Mouse (Mus musculus) C2C12 (cell line): ENCODE measurements around the gene Spi1. TPM values are rescaled to one million over a fixed set of nuclear protein-coding genes. Genes with fewer than 3 reads are reported as not detected.

Experiments
- H3K27me3 ChIP-seq: one replicate; pipeline ENCODE4 v1.6.1; 2011; ENCODE audit not compliant: control insufficient read depth, insufficient read depth, insufficient read length
- H3K36me3 ChIP-seq: one replicate; pipeline ENCODE4 v1.6.1; 2011; ENCODE audit not compliant: control insufficient read depth, insufficient read depth
- H3K4me3 ChIP-seq: one replicate; pipeline ENCODE4 v1.5.1; 2011; ENCODE audit warnings: mild to moderate bottlenecking, control low read depth; ENCODE audit not compliant: poor library complexity, insufficient read depth, severe bottlenecking
- H3K79me2 ChIP-seq: one replicate; pipeline ENCODE4 v1.6.1; 2011; ENCODE audit not compliant: control insufficient read depth, insufficient read depth
- H3K79me3 ChIP-seq: one replicate; pipeline ENCODE4 v1.6.1; 2011; ENCODE audit warnings: low read depth, control low read depth
- H3ac ChIP-seq: one replicate; pipeline ENCODE3; 2011; ENCODE audit warnings: low read depth; ENCODE audit not compliant: control insufficient read depth, insufficient read length
- CEBPB ChIP-seq: IDR thresholded peaks from one replicate; pipeline ENCODE4 v1.6.1; 2011; ENCODE audit warnings: low read depth, mild to moderate bottlenecking, control low read depth, moderate library complexity
- CTCF ChIP-seq: IDR thresholded peaks from one replicate; pipeline ENCODE4 v1.5.1; 2011; ENCODE audit not compliant: control insufficient read depth, insufficient read depth, insufficient read length
- FOSL1 ChIP-seq: IDR thresholded peaks from one replicate; pipeline ENCODE4 v1.8.0; 2011; ENCODE audit warnings: mild to moderate bottlenecking, low read length; ENCODE audit not compliant: poor library complexity, insufficient read depth, severe bottlenecking
- MAX ChIP-seq: IDR thresholded peaks from one replicate; pipeline ENCODE4 v1.6.1; 2011; ENCODE audit warnings: mild to moderate bottlenecking, control low read depth
- MYOD1 ChIP-seq: IDR thresholded peaks from one replicate; pipeline ENCODE4 v1.6.1; 2011; ENCODE audit warnings: low read depth; ENCODE audit not compliant: control insufficient read depth, insufficient read length
- MYOG ChIP-seq: IDR thresholded peaks from one replicate; pipeline ENCODE4 v1.6.1; 2011; ENCODE audit not compliant: control insufficient read depth, insufficient read length; ENCODE audit errors: extremely low read depth
- USF1 ChIP-seq: IDR thresholded peaks from one replicate; pipeline ENCODE4 v1.6.1; 2011; ENCODE audit warnings: low read depth, mild to moderate bottlenecking, control low read depth, moderate library complexity
- polyA plus RNA-seq: library from polyadenylated mRNA; unstranded; fragments of >200 nt; fragmentation: generic; extraction: Trizol; gene quantifications from one replicate; pipeline ENCODE4 v1.2.1, GENCODE M21; 2012; ENCODE audit warnings: missing spikeins

Spi1 gene
- polyA plus RNA-seq, 1 experiment = not detected

DNA sequence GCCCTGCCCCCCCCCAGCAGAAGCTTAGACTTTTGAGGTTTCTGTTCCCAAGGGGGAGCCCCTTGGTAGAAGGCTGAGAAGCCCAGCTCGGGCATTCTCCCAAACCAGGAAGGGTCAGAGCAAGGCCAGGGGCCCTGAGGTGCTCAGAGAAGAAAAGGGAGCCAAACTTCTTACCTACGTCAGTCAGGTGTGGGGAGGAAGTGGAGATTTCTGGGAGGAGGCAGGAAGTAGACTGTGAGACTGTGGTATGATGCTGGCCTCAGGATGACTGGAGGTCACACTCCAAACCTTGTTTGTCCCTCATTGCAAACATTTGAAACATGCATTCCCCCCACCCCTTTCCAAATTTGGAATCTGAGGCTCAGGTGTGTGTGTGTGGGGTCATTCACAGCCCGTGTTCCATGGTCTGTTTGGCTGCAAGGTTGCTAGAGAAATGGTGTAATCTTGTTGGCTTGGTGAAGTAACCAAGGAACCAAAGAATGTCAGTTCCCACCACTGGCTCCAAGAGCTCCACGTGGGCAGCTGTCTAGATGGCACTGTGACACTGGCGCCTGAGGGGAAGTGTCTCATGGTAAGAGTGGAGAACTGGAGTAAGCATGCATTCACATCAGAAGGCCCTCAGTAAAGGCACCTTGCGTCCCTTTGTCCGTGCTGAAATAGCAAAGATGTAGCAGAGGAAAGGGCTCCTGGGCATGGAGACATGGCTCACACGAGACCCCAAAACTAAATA is 1.2 kb upstream of the Spi1 start:
- TF ChIP-seq CTCF = no peak
- no peak for TF ChIP-seq CEBPB
- no peak for TF ChIP-seq FOSL1
- Histone ChIP-seq H3K79me2 (no peaks in the 10 kb centered on the region), H3K36me3 (no peaks in the 10 kb centered on the region), H3ac (no peak overlapping the region), H3K79me3 (no peaks in the 10 kb centered on the region), H3K27me3 (peaks cover 12% of the 10 kb centered on the region), H3K4me3 (no peak overlapping the region)

DNA sequence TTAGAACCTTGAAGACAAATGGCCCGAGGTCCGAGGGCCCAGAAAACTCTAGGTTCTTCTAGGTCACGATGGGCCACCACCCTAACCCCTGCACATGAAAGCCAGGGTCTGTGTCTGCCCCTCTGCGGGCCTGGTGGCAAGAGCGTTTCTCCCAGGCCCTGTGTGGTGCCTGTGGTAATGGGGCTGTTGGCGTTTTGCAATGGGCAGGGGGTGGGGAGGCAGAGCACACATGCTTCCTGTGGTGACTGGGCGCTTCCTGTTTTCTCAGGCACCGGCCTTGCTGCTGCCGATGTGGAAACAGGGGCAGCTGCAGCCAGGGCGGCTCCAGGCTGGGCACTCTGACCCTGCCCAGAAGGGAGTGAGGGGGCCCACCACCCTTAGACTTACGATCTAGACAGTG is 654 bp downstream of the Spi1 start:
- H3K79me3 ChIP-seq = no peaks in the 10 kb centered on the region
- no peaks in the 10 kb centered on the region for H3K79me2 ChIP-seq
- H3K36me3 ChIP-seq = no peaks in the 10 kb centered on the region
- TF ChIP-seq MYOD1 (no peak), CTCF (no peak), MAX (no peak), MYOG (no peak), CEBPB (no peak), USF1 (no peak), FOSL1 (no peak)
- H3ac ChIP-seq = no peak overlapping the region
- no peak overlapping the region for H3K4me3 ChIP-seq
- H3K27me3 ChIP-seq = peaks cover 17% of the 10 kb centered on the region

DNA sequence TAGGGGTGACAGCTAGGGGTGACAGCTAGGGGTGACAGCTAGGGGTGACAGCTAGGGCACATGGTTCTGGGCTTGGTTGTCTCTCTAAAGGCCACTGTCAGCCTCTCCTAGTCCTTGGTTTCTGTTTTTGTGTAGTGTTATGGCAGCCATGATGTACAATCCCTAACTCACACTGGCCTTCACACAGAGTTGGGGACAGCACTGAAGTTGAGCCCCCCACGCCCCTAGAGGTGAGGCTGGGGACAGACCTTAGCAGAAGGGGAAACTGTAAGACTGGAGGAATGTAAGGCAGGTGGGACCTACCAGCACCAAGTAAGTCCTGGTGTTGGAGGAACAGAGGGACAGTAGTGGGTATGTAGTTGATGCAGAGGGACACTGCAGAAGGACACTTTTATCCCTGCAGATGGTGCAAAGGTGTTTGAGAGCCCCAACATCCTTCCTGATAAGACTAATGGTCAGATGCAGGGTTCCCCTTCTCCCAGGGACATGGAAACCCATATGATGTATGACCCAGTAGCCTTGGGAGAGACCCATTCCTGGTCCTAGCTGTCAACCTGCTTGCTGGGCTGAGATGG is 1.3 kb downstream of the Spi1 start:
- Histone ChIP-seq H3K36me3 (no peaks in the 10 kb centered on the region), H3K79me3 (no peaks in the 10 kb centered on the region), H3K27me3 (peaks cover 12% of the 10 kb centered on the region), H3K79me2 (no peaks in the 10 kb centered on the region), H3ac (no peak overlapping the region), H3K4me3 (no peak overlapping the region)
- no peak for TF ChIP-seq MYOG
- TF ChIP-seq CTCF = no peak
- TF ChIP-seq FOSL1 = no peak
- no peak for TF ChIP-seq MYOD1
- TF ChIP-seq MAX = no peak
- no peak for TF ChIP-seq CEBPB
- no peak for TF ChIP-seq USF1

DNA sequence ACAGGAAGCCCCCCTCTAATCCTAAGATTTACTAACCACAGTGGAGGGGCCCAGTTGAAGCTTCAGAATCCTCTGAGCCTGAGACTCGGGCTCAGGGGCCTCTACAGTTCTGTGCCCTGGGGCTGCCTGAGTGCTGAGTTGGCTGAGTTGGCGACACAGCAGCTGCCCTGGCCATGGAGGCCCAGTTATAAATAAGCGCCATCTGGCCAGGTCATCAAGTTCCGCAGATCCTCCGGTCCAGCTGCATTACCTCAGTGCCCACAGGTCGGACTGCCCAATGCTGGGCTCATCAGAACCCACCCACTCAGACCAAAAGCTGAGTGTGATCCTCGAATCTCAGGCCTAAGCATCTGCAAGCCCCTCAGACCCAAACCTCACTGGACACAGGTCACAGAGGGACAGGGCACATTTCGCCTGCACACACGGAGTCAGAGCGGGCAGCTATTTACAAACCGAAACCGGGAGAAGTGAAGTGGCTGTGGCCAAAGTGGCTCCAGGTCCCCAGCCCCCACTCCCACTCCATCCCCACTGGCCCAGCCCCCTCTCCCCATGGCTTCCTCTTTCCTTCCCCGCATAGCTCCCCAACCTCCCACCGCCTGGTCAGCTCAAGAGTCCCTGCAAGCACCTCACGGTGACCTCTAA is 2.1 kb downstream of the Spi1 start:
- no peak overlapping the region for H3ac ChIP-seq
- H3K4me3 ChIP-seq = no peak overlapping the region
- no peaks in the 10 kb centered on the region for H3K79me2 ChIP-seq
- H3K79me3 ChIP-seq = no peaks in the 10 kb centered on the region
- H3K27me3 ChIP-seq = peaks cover 6% of the 10 kb centered on the region
- no peaks in the 10 kb centered on the region for H3K36me3 ChIP-seq
- no peak for TF ChIP-seq MAX

DNA sequence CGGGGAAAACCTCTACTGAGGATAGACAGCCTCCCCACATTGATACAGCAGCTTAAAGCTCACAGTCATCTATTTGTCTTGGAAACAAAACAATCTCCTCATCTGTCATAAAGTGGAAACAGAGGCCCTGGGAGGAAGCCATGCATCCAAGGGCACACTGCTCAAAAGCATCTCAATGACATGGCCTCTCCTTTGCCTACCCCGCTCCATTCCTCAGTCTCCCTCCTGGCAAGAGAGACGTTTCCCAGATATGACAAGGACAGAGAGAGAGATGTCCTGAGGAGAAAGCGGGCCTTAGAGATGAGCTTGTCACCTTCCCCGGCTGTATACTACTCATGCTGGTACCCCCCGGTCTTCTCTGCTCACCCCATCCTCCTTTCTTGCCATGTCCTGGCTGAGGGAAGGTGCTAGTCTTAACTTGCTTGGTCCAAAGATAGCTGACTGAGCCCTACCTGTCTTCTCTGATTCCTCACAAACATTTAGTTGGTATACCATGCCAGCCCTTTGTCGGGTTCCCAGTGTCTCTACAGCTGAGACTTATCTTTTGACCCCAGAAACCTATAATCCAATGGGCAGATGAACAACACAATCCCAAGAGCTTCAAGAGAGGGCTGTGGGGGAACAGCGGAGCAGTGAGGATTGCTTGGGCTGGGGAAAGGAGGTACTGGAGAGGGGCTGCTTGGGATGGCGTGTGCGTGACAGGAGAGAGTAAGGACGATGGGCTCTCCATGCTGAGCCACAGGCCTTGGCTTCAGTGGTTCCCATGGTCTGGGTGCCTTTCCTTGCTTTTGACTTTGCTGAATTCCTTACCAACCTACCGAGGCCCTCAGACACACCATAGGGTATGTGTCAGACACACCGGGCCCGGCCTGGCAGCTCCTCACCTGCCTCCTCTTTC is 3.6 kb downstream of the Spi1 start:
- no peak overlapping the region for H3ac ChIP-seq
- H3K79me3 ChIP-seq = no peaks in the 10 kb centered on the region

More for the DNA sequence above, 3.6 kb downstream of the Spi1 start:
- H3K36me3 ChIP-seq = no peaks in the 10 kb centered on the region
- TF ChIP-seq USF1 = no peak
- TF ChIP-seq MAX = no peak
- no peak for TF ChIP-seq FOSL1
- TF ChIP-seq CTCF = no peak
- TF ChIP-seq MYOG = no peak
- no peak for TF ChIP-seq MYOD1
- no peak for TF ChIP-seq CEBPB
- no peak overlapping the region for H3K4me3 ChIP-seq
- peaks cover 6% of the 10 kb centered on the region for H3K27me3 ChIP-seq
- H3K79me2 ChIP-seq = no peaks in the 10 kb centered on the region
